Mouse (Mus musculus) intestine, embryonic 15.5 days (tissue): ENCODE results near the gene Havcr1. TPM values are rescaled to one million over a fixed set of nuclear protein-coding genes. Genes with fewer than 3 reads are reported as not detected.
"Not testable (repeated sequence)": the region's sequence is repeated elsewhere in the genome, so short reads cannot be mapped to it uniquely, and the experiment has no call there.

Experiments
- ATAC-seq: fragments of 200-750 bp; cut with Nextera tagmentation; 2 replicates; pipeline ENCODE4 v1.8.0; 2017; ENCODE audit warnings: moderate TSS enrichment, moderate library complexity
- H3K27ac ChIP-seq: fragments of 300-500 bp; sonication (generic); 2 replicates; pipeline ENCODE4 v1.5.1; 2015; ENCODE audit warnings: mild to moderate bottlenecking, inconsistent platforms
- H3K27me3 ChIP-seq: fragments of 300-500 bp; sonication (generic); replicated peaks from 2 replicates; pipeline ENCODE4 v1.6.1; 2015; ENCODE audit warnings: inconsistent platforms
- H3K36me3 ChIP-seq: fragments of 300-500 bp; sonication (generic); 2 replicates; pipeline ENCODE4 v1.6.1; 2015; ENCODE audit warnings: inconsistent platforms
- H3K4me1 ChIP-seq: fragments of 300-500 bp; sonication (generic); replicated peaks from 2 replicates; pipeline ENCODE4 v1.6.1; 2015; ENCODE audit warnings: inconsistent platforms
- H3K4me2 ChIP-seq: fragments of 300-500 bp; sonication (generic); replicated peaks from 2 replicates; pipeline ENCODE4 v1.6.1; 2015; ENCODE audit warnings: mild to moderate bottlenecking, inconsistent platforms
- H3K4me3 ChIP-seq: fragments of 300-500 bp; sonication (generic); replicated peaks from 2 replicates; pipeline ENCODE4 v1.5.1; 2015; ENCODE audit warnings: inconsistent platforms
- H3K9ac ChIP-seq: fragments of 300-500 bp; sonication (generic); 2 replicates; pipeline ENCODE4 v1.6.1; 2015; ENCODE audit warnings: inconsistent platforms
- H3K9me3 ChIP-seq: fragments of 300-500 bp; sonication (generic); 2 replicates; pipeline ENCODE4 v1.6.1; 2016; ENCODE audit warnings: inconsistent platforms
- WGBS: fragments of 180-500 bp; shearing (Covaris S2); methylation state at CpG from one replicate; pipeline ENCODE4 v1.1.7; 2015; 5-methylcytosine and 5-hydroxymethylcytosine counted together
- polyA plus RNA-seq: library from polyadenylated mRNA; unstranded; fragments of >200 nt; fragmentation: Nextera tagmentation; extraction: Ambion mirVana; gene quantifications from 2 replicates; pipeline ENCODE4 v1.2.1, GENCODE M21; 2015

The Havcr1 gene
- polyA plus RNA-seq, 1 experiment from 2014 or later, result not detected

GRCm38 (mm10) chr11:46741716-46742115 lies 6.8 kb downstream of the Havcr1 start:
- 87% methylated on average over 3 of the region's 3 CpGs for WGBS
- no peak for ATAC-seq
- H3K27ac ChIP-seq, result no peak overlapping the region
- H3K36me3 ChIP-seq, result no peaks in the 10 kb centered on the region
- H3K9me3 ChIP-seq, result no peaks in the 10 kb centered on the region
- H3K4me2 ChIP-seq, result no peak overlapping the region
- no peak overlapping the region for H3K9ac ChIP-seq
- H3K4me1 ChIP-seq, result no peaks in the 10 kb centered on the region
- no peak overlapping the region for H3K4me3 ChIP-seq
- H3K27me3 ChIP-seq, result no peaks in the 10 kb centered on the region

- no peaks in the 10 kb centered on the region for H3K27me3 ChIP-seq
- WGBS, result 62% methylated on average over 2 of the region's 2 CpGs
- no peaks in the 10 kb centered on the region for H3K36me3 ChIP-seq
- H3K4me1 ChIP-seq, result no peaks in the 10 kb centered on the region
- no peak for ATAC-seq
- H3K4me3 ChIP-seq, result no peak overlapping the region
- no peak overlapping the region for H3K4me2 ChIP-seq
- H3K27ac ChIP-seq, result no peak overlapping the region
- H3K9ac ChIP-seq, result no peak overlapping the region
- H3K9me3 ChIP-seq, result no peaks in the 10 kb centered on the region
Observed at GRCm38 (mm10) chr11:46747996-46748395, 13.1 kb downstream of the Havcr1 start.

- Histone ChIP-seq H3K4me1 (no peaks in the 10 kb centered on the region), H3K36me3 (no peaks in the 10 kb centered on the region), H3K4me2 (no peak overlapping the region), H3K27ac (no peak overlapping the region), H3K9me3 (no peaks in the 10 kb centered on the region), H3K27me3 (no peaks in the 10 kb centered on the region), H3K4me3 (no peak overlapping the region), H3K9ac (no peak overlapping the region)
- no peak for ATAC-seq
- 22% methylated on average over 2 of the region's 2 CpGs for WGBS
Observed at GRCm38 (mm10) chr11:46753662-46754061, 18.8 kb downstream of the Havcr1 start.

GRCm38 (mm10) chr11:46754669-46755068 lies 19.8 kb downstream of the Havcr1 start:
- Histone ChIP-seq H3K4me1 (no peaks in the 10 kb centered on the region), H3K27ac (no peak overlapping the region), H3K4me3 (no peak overlapping the region), H3K36me3 (no peaks in the 10 kb centered on the region), H3K4me2 (no peak overlapping the region), H3K27me3 (no peaks in the 10 kb centered on the region), H3K9me3 (no peaks in the 10 kb centered on the region), H3K9ac (no peak overlapping the region)
- 61% methylated on average over 4 of the region's 4 CpGs for WGBS
- no peak for ATAC-seq

GRCm38 (mm10) chr11:46755714-46756113 lies 20.8 kb downstream of the Havcr1 start:
- 88% methylated on average over 6 of the region's 6 CpGs for WGBS
- not testable (repeated sequence) for ATAC-seq, H3K4me2 ChIP-seq, H3K27me3 ChIP-seq, H3K9ac ChIP-seq, H3K27ac ChIP-seq, H3K36me3 ChIP-seq, H3K4me1 ChIP-seq, H3K9me3 ChIP-seq, H3K4me3 ChIP-seq

- no peak for ATAC-seq
- Histone ChIP-seq H3K4me3 (no peak overlapping the region), H3K27me3 (no peaks in the 10 kb centered on the region), H3K4me2 (no peak overlapping the region), H3K9me3 (no peaks in the 10 kb centered on the region), H3K9ac (no peak overlapping the region), H3K36me3 (no peaks in the 10 kb centered on the region), H3K27ac (no peak overlapping the region), H3K4me1 (no peaks in the 10 kb centered on the region)
- WGBS, result 71% methylated on average over 3 of the region's 3 CpGs
Observed at GRCm38 (mm10) chr11:46776879-46777278, 42.0 kb downstream of the Havcr1 start.

GRCm38 (mm10) chr11:46779811-46780210 lies 44.9 kb downstream of the Havcr1 start:
- Histone ChIP-seq H3K27ac (no peak overlapping the region), H3K36me3 (no peaks in the 10 kb centered on the region), H3K4me1 (no peaks in the 10 kb centered on the region), H3K9me3 (no peaks in the 10 kb centered on the region), H3K27me3 (no peaks in the 10 kb centered on the region), H3K4me2 (no peak overlapping the region), H3K9ac (no peak overlapping the region), H3K4me3 (no peak overlapping the region)
- 82% methylated on average over 2 of the region's 2 CpGs for WGBS
- ATAC-seq, result no peak

GRCm38 (mm10) chr11:46804440-46804839 lies 69.6 kb downstream of the Havcr1 start:
- Histone ChIP-seq H3K9me3 (no peaks in the 10 kb centered on the region), H3K9ac (no peak overlapping the region), H3K27me3 (no peaks in the 10 kb centered on the region), H3K27ac (no peak overlapping the region), H3K4me1 (no peaks in the 10 kb centered on the region), H3K4me3 (no peak overlapping the region), H3K4me2 (no peak overlapping the region), H3K36me3 (no peaks in the 10 kb centered on the region)
- WGBS, result 80% methylated on average over 2 of the region's 2 CpGs
- ATAC-seq, result no peak

GRCm38 (mm10) chr11:46810511-46810910 lies 75.6 kb downstream of the Havcr1 start, which contains the start of gene Timd4:
TSS of gene Timd4 (plus strand) at chr11:46810800.
- Histone ChIP-seq H3K27ac (no peak within 1 kb of the TSS), H3K9me3 (no peaks in the 10 kb centered on the region), H3K4me3 (no peak within 1 kb of the TSS), H3K27me3 (no peaks in the 10 kb centered on the region), H3K4me2 (no peak within 1 kb of the TSS), H3K36me3 (no peaks in the 10 kb centered on the region), H3K9ac (no peak within 1 kb of the TSS), H3K4me1 (no peaks in the 10 kb centered on the region)
- no peak for ATAC-seq
- WGBS, result 82% methylated on average over 5 of the region's 5 CpGs

- WGBS, result 82% methylated on average over 5 of the region's 5 CpGs
- Histone ChIP-seq H3K27ac (no peak overlapping the region), H3K4me3 (no peak overlapping the region), H3K4me2 (no peak overlapping the region), H3K36me3 (no peaks in the 10 kb centered on the region), H3K9me3 (no peaks in the 10 kb centered on the region), H3K4me1 (no peaks in the 10 kb centered on the region), H3K27me3 (no peaks in the 10 kb centered on the region), H3K9ac (no peak overlapping the region)
- no peak for ATAC-seq
Observed at GRCm38 (mm10) chr11:46817692-46818091, 82.8 kb downstream of the Havcr1 start.

- Histone ChIP-seq H3K9me3 (no peaks in the 10 kb centered on the region), H3K36me3 (no peaks in the 10 kb centered on the region), H3K9ac (no peak overlapping the region), H3K4me1 (no peaks in the 10 kb centered on the region), H3K4me3 (no peak overlapping the region), H3K27ac (no peak overlapping the region), H3K27me3 (no peaks in the 10 kb centered on the region), H3K4me2 (no peak overlapping the region)
- WGBS, result 48% methylated on average over 4 of the region's 4 CpGs
- no peak for ATAC-seq
Observed at GRCm38 (mm10) chr11:46819930-46820329, 85.0 kb downstream of the Havcr1 start.
